Mouse (Mus musculus): ENCODE measurements around the gene Bptf. TPM values are rescaled to one million over a fixed set of nuclear protein-coding genes. Genes with fewer than 3 reads are reported as not detected.

Bptf gene
- total and polyA plus RNA-seq, 3 experiments: 22.1 to 63.9 (median 28.0) TPM

- H3K27ac ChIP-seq (ENCODE audit: insufficient read depth, low read depth): no peak overlapping the region
- no peak for TF ChIP-seq TBP (conservative IDR thresholded peaks at IDR 0.05; ENCODE audit: low read depth, low read length)
- no peak for TF ChIP-seq KAT2A (IDR thresholded peaks at IDR 0.05; ENCODE audit: insufficient replicate concordance, low read length)
- TF ChIP-seq NELFE (IDR thresholded peaks at IDR 0.05; ENCODE audit: low read depth, low read length): no peak
- TF ChIP-seq MAZ (IDR thresholded peaks at IDR 0.05; ENCODE audit: low read depth, low read length): no peak
- TF ChIP-seq SMC3 (IDR thresholded peaks at IDR 0.05; ENCODE audit: low read depth, low read length): no peak
- no peak for TF ChIP-seq BHLHE40 (IDR thresholded peaks at IDR 0.05; ENCODE audit: low read depth, low read length)
- TF ChIP-seq E2F4 (IDR thresholded peaks at IDR 0.05; ENCODE audit: insufficient replicate concordance, low read depth, low read length): no peak
- TF ChIP-seq MXI1 (IDR thresholded peaks at IDR 0.05; ENCODE audit: low read depth, low read length): no peak
- no peak for TF ChIP-seq EP300 (IDR thresholded peaks at IDR 0.05; ENCODE audit: low read length)
- no peak for TF ChIP-seq TCF12 (IDR thresholded peaks at IDR 0.05; ENCODE audit: low read depth, low read length)
- no peak for TF ChIP-seq CHD1 (IDR thresholded peaks at IDR 0.05; ENCODE audit: low read depth, low read length)
- H3K4me1 ChIP-seq (ENCODE audit: control insufficient read depth in 1 of 2, insufficient read depth in 2 of 2): peaks cover under 1 to 22% of the 10 kb centered on the region in 2 experiments
- H3K36me3 ChIP-seq (replicated peaks in 1 of 2; ENCODE audit: control insufficient read depth in 1 of 2, insufficient read depth in 1 of 2, low read length in 1 of 2): no peaks in the 10 kb centered on the region
- H3K9ac ChIP-seq (ENCODE audit: insufficient read depth, low read depth): no peak overlapping the region
- H3K27me3 ChIP-seq (replicated peaks): no peaks in the 10 kb centered on the region
- peaks cover 3% of the 10 kb centered on the region for H3K79me2 ChIP-seq (replicated peaks; ENCODE audit: control insufficient read depth, extremely low read depth, insufficient read depth, poor library complexity, severe bottlenecking)
- peaks cover 4% of the 10 kb centered on the region for H3K9me3 ChIP-seq (replicated peaks; ENCODE audit: low read length)
- no peak overlapping the region for H3K4me3 ChIP-seq (replicated peaks in 1 of 3; ENCODE audit: low read depth in 2 of 3, low read length in 2 of 3, poor library complexity in 1 of 3)
- dilution Hi-C loops (cut with MboI; ENCODE audit: extremely low pct_ligation_motif_present, extremely low pct_unique_long_range_greater_than_20kb, low sequenced_read_pairs) (no loop called here), in situ Hi-C loops (cut with MboI; ENCODE audit: low pct_ligation_motif_present, low pct_unique_long_range_greater_than_20kb, low sequenced_read_pairs) (no loop called here)
- DNase-seq (ENCODE audit: extremely low read depth): no peak
- no peak overlapping the region for H3K4me2 ChIP-seq (ENCODE audit: insufficient read depth, low read depth, poor library complexity, severe bottlenecking)
Measured at GRCm38 (mm10) chr11:107135741-107136140, 3.8 kb upstream of the Bptf start.

GRCm38 (mm10) chr11:107132426-107132825 lies 499 bp upstream of the Bptf start:
- Histone ChIP-seq H3K4me3 (replicated peaks in 1 of 3; ENCODE audit: low read depth in 2 of 3, low read length in 2 of 3, poor library complexity in 1 of 3) (peak overlapping the region; percentile 49 to 77 (median 52)), H3K36me3 (replicated peaks in 1 of 2; ENCODE audit: control insufficient read depth in 1 of 2, insufficient read depth in 1 of 2, low read length in 1 of 2) (peaks cover 0 to 4% of the 10 kb centered on the region in 2 experiments), H3K79me2 (replicated peaks; ENCODE audit: control insufficient read depth, extremely low read depth, insufficient read depth, poor library complexity, severe bottlenecking) (peaks cover 34% of the 10 kb centered on the region), H3K9me3 (replicated peaks; ENCODE audit: low read length) (no peaks in the 10 kb centered on the region), H3K27me3 (replicated peaks) (no peaks in the 10 kb centered on the region), H3K27ac (ENCODE audit: insufficient read depth, low read depth) (no peak overlapping the region), H3K4me2 (ENCODE audit: insufficient read depth, low read depth, poor library complexity, severe bottlenecking) (peak overlapping the region; percentile 54), H3K4me1 (ENCODE audit: control insufficient read depth in 1 of 2, insufficient read depth in 2 of 2) (peaks cover 0 to 36% of the 10 kb centered on the region in 2 experiments; a peak in 2 of 4 replicates), H3K9ac (ENCODE audit: insufficient read depth, low read depth) (peak overlapping the region; percentile 23; the same call in 1 of the 2 replicates)
- DNase-seq (ENCODE audit: extremely low read depth): no peak
- dilution Hi-C loops (cut with MboI; ENCODE audit: extremely low pct_ligation_motif_present, extremely low pct_unique_long_range_greater_than_20kb, low sequenced_read_pairs) (no loop called here), in situ Hi-C loops (cut with MboI; ENCODE audit: low pct_ligation_motif_present, low pct_unique_long_range_greater_than_20kb, low sequenced_read_pairs) (no loop called here)
- TF ChIP-seq RCOR1 (conservative IDR thresholded peaks at IDR 0.05; ENCODE audit: low read depth, low read length): no peak
- TF ChIP-seq MAX (IDR thresholded peaks at IDR 0.05; ENCODE audit: low read length): no peak
- no peak for TF ChIP-seq HCFC1 (IDR thresholded peaks at IDR 0.05; ENCODE audit: low read depth, low read length)
- no peak for TF ChIP-seq POLR2A (IDR thresholded peaks at IDR 0.05; ENCODE audit: low read depth, low read length)
- TF ChIP-seq USF1 (IDR thresholded peaks at IDR 0.05; ENCODE audit: low read depth, low read length): no peak
- TF ChIP-seq TBP (conservative IDR thresholded peaks at IDR 0.05; ENCODE audit: low read depth, low read length): 0 out of 2 replicates have a peak, but pooled peaks have one; percentile 21
- no peak for TF ChIP-seq JUN (IDR thresholded peaks at IDR 0.05; ENCODE audit: insufficient read depth, low read depth, low read length)
- no peak for TF ChIP-seq BHLHE40 (IDR thresholded peaks at IDR 0.05; ENCODE audit: low read depth, low read length)
- no peak for TF ChIP-seq NRF1 (IDR thresholded peaks at IDR 0.05; ENCODE audit: low read depth, low read length)
- TF ChIP-seq IRF4 (IDR thresholded peaks at IDR 0.05; ENCODE audit: low read depth, low read length): no peak
- no peak for TF ChIP-seq MAZ (IDR thresholded peaks at IDR 0.05; ENCODE audit: low read depth, low read length)
- TF ChIP-seq E2F4 (IDR thresholded peaks at IDR 0.05; ENCODE audit: insufficient replicate concordance, low read depth, low read length): no peak
- TF ChIP-seq ZC3H11A (IDR thresholded peaks at IDR 0.05; ENCODE audit: low read depth, low read length): no peak
- TF ChIP-seq ZMIZ1 (IDR thresholded peaks at IDR 0.05; ENCODE audit: low read depth, low read length): no peak
- TF ChIP-seq TCF12 (IDR thresholded peaks at IDR 0.05; ENCODE audit: low read depth, low read length): no peak
- TF ChIP-seq UBTF (IDR thresholded peaks at IDR 0.05; ENCODE audit: low read depth, low read length): no peak
- TF ChIP-seq SIN3A (IDR thresholded peaks at IDR 0.05; ENCODE audit: low read length): no peak
- peak in 1 of 2 experiments; percentile 7; a peak in 1 of 4 replicates for TF ChIP-seq CTCF (conservative IDR thresholded peaks at IDR 0.05 in 1 of 2, IDR thresholded peaks at IDR 0.05 in 1 of 2; ENCODE audit: low read depth in 2 of 2, low read length in 2 of 2)
- TF ChIP-seq MEF2A (IDR thresholded peaks at IDR 0.05; ENCODE audit: borderline replicate concordance, low read depth, low read length): no peak
- TF ChIP-seq CHD1 (IDR thresholded peaks at IDR 0.05; ENCODE audit: low read depth, low read length): no peak
- TF ChIP-seq KAT2A (IDR thresholded peaks at IDR 0.05; ENCODE audit: insufficient replicate concordance, low read length): no peak
- TF ChIP-seq RAD21 (IDR thresholded peaks at IDR 0.05; ENCODE audit: low read depth, low read length): no peak
- TF ChIP-seq MYC (IDR thresholded peaks at IDR 0.05; ENCODE audit: low read depth, low read length): 0 out of 2 replicates have a peak, but pooled peaks have one; percentile 10
- TF ChIP-seq JUND (conservative IDR thresholded peaks at IDR 0.05; ENCODE audit: low read depth, low read length): no peak
- TF ChIP-seq MXI1 (IDR thresholded peaks at IDR 0.05; ENCODE audit: low read depth, low read length): no peak
- TF ChIP-seq MAFK (IDR thresholded peaks at IDR 0.05; ENCODE audit: insufficient replicate concordance, low read length): no peak

Measured in CH12.LX (cell line).